Mouse (Mus musculus) erythroblast, embryonic 14.5 days (primary cell): ENCODE results near the gene Rassf8. TPM values are rescaled to one million over a fixed set of nuclear protein-coding genes. Genes with fewer than 3 reads are reported as not detected.

Experiments
- H3K27me3 ChIP-seq: 2 replicates; pipeline ENCODE4 v1.6.1; 2012; ENCODE audit warnings: inconsistent platforms; ENCODE audit not compliant: control insufficient read depth
- H3K36me3 ChIP-seq: 2 replicates; pipeline ENCODE4 v1.6.1; 2012; ENCODE audit warnings: mild to moderate bottlenecking, inconsistent platforms; ENCODE audit not compliant: control insufficient read depth
- H3K4me1 ChIP-seq: 2 replicates; pipeline ENCODE4 v1.6.1; 2012; ENCODE audit warnings: inconsistent platforms; ENCODE audit not compliant: control insufficient read depth
- H3K4me3 ChIP-seq: replicated peaks from 2 replicates; pipeline ENCODE3; 2012; ENCODE audit warnings: moderate library complexity, mild to moderate bottlenecking, inconsistent platforms
- H3K9me3 ChIP-seq: 2 replicates; pipeline ENCODE4 v1.6.1; 2012; ENCODE audit warnings: low read length, inconsistent platforms, mixed read lengths; ENCODE audit not compliant: control insufficient read depth
- GATA1 ChIP-seq: IDR thresholded peaks from 2 replicates; pipeline ENCODE4 v1.6.1; 2012; ENCODE audit warnings: low read length, inconsistent platforms, mixed read lengths
- TAL1 ChIP-seq: IDR thresholded peaks from 3 replicates; pipeline ENCODE4 v1.6.1; 2012; ENCODE audit warnings: low read length, inconsistent platforms, mixed read lengths
- polyA plus RNA-seq: library from polyadenylated mRNA; stranded (reverse); fragments of >175 nt; gene quantifications from 2 replicates; pipeline ENCODE4 v1.2.3, GENCODE M21; 2012

The Rassf8 gene
- polyA plus RNA-seq, 1 experiment = not detected

GRCm38 (mm10) chr6:145787311-145787710 is 40.8 kb downstream of the Rassf8 start:
- Histone ChIP-seq H3K36me3 (no peaks in the 10 kb centered on the region), H3K9me3 (peaks cover 4% of the 10 kb centered on the region; the same call in 1 of the 2 replicates), H3K4me3 (no peak overlapping the region), H3K27me3 (no peaks in the 10 kb centered on the region), H3K4me1 (no peaks in the 10 kb centered on the region)
- no peak for TF ChIP-seq TAL1
- TF ChIP-seq GATA1 = no peak

- Histone ChIP-seq H3K4me1 (no peaks in the 10 kb centered on the region), H3K4me3 (no peak overlapping the region), H3K9me3 (0 out of 2 replicates have a peak, but pooled peaks cover 2% of the 10 kb centered on the region), H3K27me3 (no peaks in the 10 kb centered on the region), H3K36me3 (no peaks in the 10 kb centered on the region)
- TF ChIP-seq GATA1 (no peak), TAL1 (no peak)
These were observed 43.2 kb downstream of the Rassf8 start for GRCm38 (mm10) chr6:145789738-145790137.

- Histone ChIP-seq H3K27me3 (no peaks in the 10 kb centered on the region), H3K4me3 (no peak overlapping the region), H3K36me3 (no peaks in the 10 kb centered on the region), H3K4me1 (no peaks in the 10 kb centered on the region), H3K9me3 (no peaks in the 10 kb centered on the region)
- no peak for TF ChIP-seq GATA1
These were observed 45.8 kb downstream of the Rassf8 start for GRCm38 (mm10) chr6:145792373-145792772.

- no peaks in the 10 kb centered on the region for H3K9me3 ChIP-seq
- H3K36me3 ChIP-seq = no peaks in the 10 kb centered on the region
- H3K27me3 ChIP-seq = no peaks in the 10 kb centered on the region
- H3K4me1 ChIP-seq = no peaks in the 10 kb centered on the region
- H3K4me3 ChIP-seq = no peak overlapping the region
- TF ChIP-seq TAL1 = no peak
- no peak for TF ChIP-seq GATA1
These were observed 46.6 kb downstream of the Rassf8 start for GRCm38 (mm10) chr6:145793109-145793593.

- H3K9me3 ChIP-seq = no peaks in the 10 kb centered on the region
- H3K4me1 ChIP-seq = no peaks in the 10 kb centered on the region
- H3K4me3 ChIP-seq = no peak overlapping the region
- no peaks in the 10 kb centered on the region for H3K27me3 ChIP-seq
- H3K36me3 ChIP-seq = no peaks in the 10 kb centered on the region
- no peak for TF ChIP-seq GATA1
- no peak for TF ChIP-seq TAL1
These were observed 48.1 kb downstream of the Rassf8 start for GRCm38 (mm10) chr6:145794671-145795070.

- TF ChIP-seq GATA1 (no peak), TAL1 (no peak)
- no peaks in the 10 kb centered on the region for H3K27me3 ChIP-seq
- no peaks in the 10 kb centered on the region for H3K36me3 ChIP-seq
- no peaks in the 10 kb centered on the region for H3K9me3 ChIP-seq
- H3K4me1 ChIP-seq = no peaks in the 10 kb centered on the region
- H3K4me3 ChIP-seq = no peak overlapping the region
These were observed 49.9 kb downstream of the Rassf8 start for GRCm38 (mm10) chr6:145796191-145797023.

- H3K4me1 ChIP-seq = no peaks in the 10 kb centered on the region
- TF ChIP-seq TAL1 (no peak), GATA1 (no peak)
- no peaks in the 10 kb centered on the region for H3K9me3 ChIP-seq
- no peak overlapping the region for H3K4me3 ChIP-seq
- H3K36me3 ChIP-seq = no peaks in the 10 kb centered on the region
- no peaks in the 10 kb centered on the region for H3K27me3 ChIP-seq
These were observed 51.1 kb downstream of the Rassf8 start for GRCm38 (mm10) chr6:145797692-145798091.

GRCm38 (mm10) chr6:145801796-145802488 is 55.4 kb downstream of the Rassf8 start:
- H3K9me3 ChIP-seq = no peaks in the 10 kb centered on the region
- H3K27me3 ChIP-seq = no peaks in the 10 kb centered on the region
- H3K36me3 ChIP-seq = no peaks in the 10 kb centered on the region
- H3K4me1 ChIP-seq = no peaks in the 10 kb centered on the region; the same call in 1 of the 2 replicates
- TF ChIP-seq TAL1 (no peak), GATA1 (no peak)
- no peak overlapping the region for H3K4me3 ChIP-seq

- Histone ChIP-seq H3K9me3 (no peaks in the 10 kb centered on the region), H3K36me3 (no peaks in the 10 kb centered on the region), H3K4me1 (no peaks in the 10 kb centered on the region; the same call in 1 of the 2 replicates), H3K27me3 (no peaks in the 10 kb centered on the region), H3K4me3 (no peak overlapping the region)
- TF ChIP-seq TAL1 (no peak), GATA1 (no peak)
These were observed 56.3 kb downstream of the Rassf8 start for GRCm38 (mm10) chr6:145802881-145803280.
